Mouse (Mus musculus) CH12.LX (cell line): ENCODE measurements around the gene Zfp606. TPM values are rescaled to one million over a fixed set of nuclear protein-coding genes. Genes with fewer than 3 reads are reported as not detected.
A peak's percentile ranks its signal among the peaks of the same experiment; 100 is the strongest.

Experiments
- DNase-seq: peaks from one replicate; pipeline ENCODE4 v3.0.0-alpha.2; 2013; ENCODE audit errors: extremely low read depth
- H3K27ac ChIP-seq: 2 replicates; pipeline ENCODE4 v1.5.1; 2012; ENCODE audit warnings: low read depth, mild to moderate bottlenecking, control low read depth, moderate library complexity; ENCODE audit not compliant: insufficient read depth
- H3K27me3 ChIP-seq: replicated peaks from 2 replicates; pipeline ENCODE3; 2012; ENCODE audit warnings: inconsistent platforms
- H3K36me3 ChIP-seq, 2 experiments: replicated peaks in 1 of 2; 2 replicates each; pipeline versions ENCODE3 to v1.6.1; 2012; ENCODE audit warnings: inconsistent platforms in 1 of 2, low read length in 1 of 2, mild to moderate bottlenecking in 1 of 2, mixed read lengths in 1 of 2, moderate library complexity in 1 of 2; ENCODE audit not compliant: control insufficient read depth in 1 of 2, insufficient read depth in 1 of 2
- H3K4me1 ChIP-seq, 2 experiments: 2 replicates each; pipeline ENCODE4 v1.6.1; 2012; ENCODE audit warnings: inconsistent platforms in 1 of 2, moderate library complexity in 1 of 2; ENCODE audit not compliant: insufficient read depth in 2 of 2, control insufficient read depth in 1 of 2
- H3K4me2 ChIP-seq: 2 replicates; pipeline ENCODE4 v1.6.1; 2012; ENCODE audit warnings: low read depth, mild to moderate bottlenecking, control low read depth; ENCODE audit not compliant: poor library complexity, insufficient read depth, severe bottlenecking
- H3K4me3 ChIP-seq, 3 experiments: fragments of 150-350 bp in 1 of 3; sonication (generic) in 1 of 3; replicated peaks in 1 of 3; 2 replicates each; pipeline versions ENCODE3 to v1.5.1; 2011 to 2012; ENCODE audit warnings: low read depth in 2 of 3, low read length in 2 of 3, mild to moderate bottlenecking in 2 of 3, moderate library complexity in 2 of 3, control low read depth in 1 of 3, improper control_type of control experiment in 1 of 3, inconsistent platforms in 1 of 3, mixed read lengths in 1 of 3; ENCODE audit not compliant: poor library complexity in 1 of 3
- H3K79me2 ChIP-seq: replicated peaks from 2 replicates; pipeline ENCODE4 v1.6.1; 2012; ENCODE audit warnings: mild to moderate bottlenecking, moderate library complexity; ENCODE audit not compliant: control insufficient read depth, poor library complexity, insufficient read depth, severe bottlenecking; ENCODE audit errors: extremely low read depth
- H3K9ac ChIP-seq: 2 replicates; pipeline ENCODE4 v1.6.1; 2012; ENCODE audit warnings: low read depth, mild to moderate bottlenecking, control low read depth, moderate library complexity; ENCODE audit not compliant: insufficient read depth
- H3K9me3 ChIP-seq: replicated peaks from 2 replicates; pipeline ENCODE3; 2012; ENCODE audit warnings: low read length, inconsistent platforms, mixed read lengths
- CHD1 ChIP-seq: IDR thresholded peaks from 2 replicates; pipeline ENCODE4 v1.6.1; 2012; ENCODE audit warnings: low read depth, low read length, improper control_type of control experiment, inconsistent platforms
- E2F4 ChIP-seq: IDR thresholded peaks from 2 replicates; pipeline ENCODE4 v1.6.1; 2011; ENCODE audit warnings: low read depth, low read length, improper control_type of control experiment; ENCODE audit not compliant: insufficient replicate concordance
- ETS1 ChIP-seq: conservative IDR thresholded peaks from 2 replicates; pipeline ENCODE4 v1.6.1; 2012; ENCODE audit warnings: low read depth, mild to moderate bottlenecking, inconsistent platforms, low read length, improper control_type of control experiment, moderate library complexity
- GABPA ChIP-seq: IDR thresholded peaks from 2 replicates; pipeline ENCODE4 v1.6.1; 2012; ENCODE audit warnings: low read depth, low read length, improper control_type of control experiment, inconsistent platforms; ENCODE audit not compliant: insufficient replicate concordance
- HCFC1 ChIP-seq: IDR thresholded peaks from 2 replicates; pipeline ENCODE4 v1.6.1; 2012; ENCODE audit warnings: low read depth, mild to moderate bottlenecking, inconsistent platforms, low read length, improper control_type of control experiment
- JUND ChIP-seq: conservative IDR thresholded peaks from 2 replicates; pipeline ENCODE4 v1.6.1; 2011; ENCODE audit warnings: low read depth, low read length, improper control_type of control experiment
- KAT2A ChIP-seq: IDR thresholded peaks from 2 replicates; pipeline ENCODE4 v1.6.1; 2012; ENCODE audit warnings: low read length, improper control_type of control experiment, inconsistent platforms; ENCODE audit not compliant: insufficient replicate concordance
- MAX ChIP-seq: IDR thresholded peaks from 2 replicates; pipeline ENCODE4 v1.6.1; 2011; ENCODE audit warnings: low read length, improper control_type of control experiment
- MAZ ChIP-seq: IDR thresholded peaks from 2 replicates; pipeline ENCODE4 v1.6.1; 2012; ENCODE audit warnings: low read depth, mild to moderate bottlenecking, inconsistent platforms, low read length, improper control_type of control experiment, moderate library complexity
- MEF2A ChIP-seq: IDR thresholded peaks from 2 replicates; pipeline ENCODE4 v1.6.1; 2014; ENCODE audit warnings: low read depth, mild to moderate bottlenecking, inconsistent platforms, low read length, improper control_type of control experiment, borderline replicate concordance
- MYC ChIP-seq: IDR thresholded peaks from 2 replicates; pipeline ENCODE4 v1.6.1; 2011; ENCODE audit warnings: low read depth, mild to moderate bottlenecking, improper control_type of control experiment, low read length
- PAX5 ChIP-seq: IDR thresholded peaks from 2 replicates; pipeline ENCODE4 v1.6.1; 2012; ENCODE audit warnings: low read length, inconsistent platforms, mixed read lengths
- POLR2AphosphoS2 ChIP-seq: IDR thresholded peaks from 2 replicates; pipeline ENCODE4 v1.6.1; 2011; ENCODE audit warnings: low read depth, low read length, improper control_type of control experiment
- TBP ChIP-seq: conservative IDR thresholded peaks from 2 replicates; pipeline ENCODE4 v1.6.1; 2011; ENCODE audit warnings: low read depth, low read length, improper control_type of control experiment
- UBTF ChIP-seq: IDR thresholded peaks from 2 replicates; pipeline ENCODE4 v1.6.1; 2012; ENCODE audit warnings: low read depth, mild to moderate bottlenecking, inconsistent platforms, low read length, improper control_type of control experiment, moderate library complexity
- USF1 ChIP-seq: IDR thresholded peaks from 2 replicates; pipeline ENCODE4 v1.6.1; 2014; ENCODE audit warnings: low read depth, mild to moderate bottlenecking, inconsistent platforms, low read length, improper control_type of control experiment
- ZC3H11A ChIP-seq: IDR thresholded peaks from 2 replicates; pipeline ENCODE4 v1.6.1; 2012; ENCODE audit warnings: low read depth, mild to moderate bottlenecking, inconsistent platforms, low read length, improper control_type of control experiment
- ZNF384 ChIP-seq: IDR thresholded peaks from 2 replicates; pipeline ENCODE4 v1.6.1; 2012; ENCODE audit warnings: low read depth, low read length, improper control_type of control experiment, inconsistent platforms
- dilution Hi-C: fragments of 300-500 bp; cut with MboI; formaldehyde crosslinking; loops from 2 replicates; pipeline ENCODE4 v1.14.3; 2020; ENCODE audit warnings: low sequenced_read_pairs; ENCODE audit not compliant: extremely low pct_unique_long_range_greater_than_20kb, extremely low pct_ligation_motif_present
- in situ Hi-C: fragments of 300-500 bp; cut with MboI; formaldehyde crosslinking; loops from 3 replicates; pipeline ENCODE4 v1.14.3; 2019; ENCODE audit warnings: low sequenced_read_pairs, low pct_ligation_motif_present, low pct_unique_long_range_greater_than_20kb, mixed read lengths
- polyA plus RNA-seq: library from polyadenylated mRNA; unstranded; fragments of >175 nt; gene quantifications from 2 replicates; pipeline ENCODE4 v1.2.1, GENCODE M21; 2012; ENCODE audit warnings: low read depth; ENCODE audit not compliant: insufficient read length
- total RNA-seq, 2 experiments: library from RNA; depleted of rRNA; stranded (reverse); fragments of 300-350 nt in 1 of 2; fragments of >200 nt in 1 of 2; gene quantifications; 2 replicates each; pipeline ENCODE4 v1.2.3; 2012 to 2014

Gene Zfp606
- total and polyA plus RNA-seq, 3 experiments = 2.1 to 5.8 (median 5.4) TPM

DNA sequence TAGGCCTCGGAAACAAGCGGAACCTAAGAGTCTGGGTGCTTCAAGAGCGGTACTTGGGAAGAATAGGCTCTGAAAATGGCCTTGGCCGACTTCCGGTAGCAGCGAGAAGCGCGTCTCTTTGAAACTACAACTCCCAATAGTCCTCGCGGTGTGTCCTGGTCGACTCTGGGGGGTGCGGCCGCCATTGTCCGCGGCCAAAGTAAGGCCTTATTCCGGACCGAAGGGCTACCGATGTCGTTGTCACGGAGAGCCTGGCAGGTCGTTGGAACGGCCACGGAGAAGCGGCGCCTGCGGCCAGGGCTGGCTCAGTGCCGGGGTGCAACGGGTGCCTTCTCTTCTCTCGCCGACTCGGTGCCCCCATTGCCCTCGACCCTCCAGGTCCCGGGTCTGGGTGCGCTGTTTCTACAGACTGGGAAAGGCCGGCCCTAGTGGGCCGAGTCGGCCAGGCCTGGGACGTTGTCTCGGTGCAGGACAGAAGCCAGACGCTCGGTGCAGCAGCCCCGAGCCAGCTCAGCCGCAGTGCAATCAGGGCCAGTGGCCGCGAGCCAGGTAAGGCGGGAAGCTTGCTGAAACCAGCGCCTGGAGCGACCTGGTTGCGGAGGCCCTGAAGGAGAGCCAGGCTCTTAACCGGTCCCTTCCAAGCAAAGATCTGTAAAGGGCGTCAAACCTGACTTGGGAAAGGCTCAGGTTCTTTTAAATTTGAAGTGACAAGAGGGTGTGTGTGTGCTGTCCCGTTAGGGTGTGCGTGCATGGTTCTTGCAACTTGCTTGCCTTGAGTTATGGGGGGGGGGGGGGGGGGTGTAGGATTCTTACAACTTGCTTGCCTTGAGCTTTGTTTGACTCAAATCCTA is at the start of gene Zfp606 (continued):
- TF ChIP-seq ETS1 = no peak

DNA sequence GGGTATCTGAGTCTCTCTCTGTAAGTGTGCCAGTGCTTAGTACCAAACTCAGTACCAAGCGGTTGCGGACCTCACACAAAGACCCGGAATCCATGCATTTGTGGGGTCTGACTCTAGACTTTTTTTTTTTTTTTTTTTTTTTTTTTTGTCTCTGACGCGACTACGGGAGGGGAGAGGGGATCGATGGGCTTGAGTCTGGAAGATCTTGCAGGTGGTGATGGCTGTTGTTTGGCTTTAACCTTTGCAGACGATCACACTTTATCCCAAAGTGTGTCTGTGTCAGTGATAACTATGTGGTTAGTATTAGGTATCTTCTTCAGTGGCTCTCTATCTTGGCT is 885 bp downstream of the Zfp606 start:
- no peaks in the 10 kb centered on the region for H3K9me3 ChIP-seq
- no peak overlapping the region for H3K27ac ChIP-seq
- H3K4me1 ChIP-seq = no peaks in the 10 kb centered on the region; a peak in 2 of 4 replicates
- peaks cover 11% of the 10 kb centered on the region for H3K79me2 ChIP-seq
- dilution Hi-C loops (no loop called here), in situ Hi-C loops (loop anchor here (25.0 kb wide), 1 partner anchor 533 kb away; the partner anchor contains the start of gene Zbtb45)
- no peaks in the 10 kb centered on the region for H3K27me3 ChIP-seq
- DNase-seq = no peak
- peak overlapping the region; percentile 92 for H3K9ac ChIP-seq
- TF ChIP-seq TBP (no peak), CHD1 (peak; percentile 22; the same call in 1 of the 2 replicates), PAX5 (no peak), UBTF (no peak), E2F4 (no peak), USF1 (no peak), KAT2A (no peak), ZNF384 (peak; percentile 87), GABPA (no peak), MEF2A (no peak), MYC (no peak), ZC3H11A (no peak), POLR2AphosphoS2 (no peak), MAX (no peak)
- H3K4me3 ChIP-seq = peak overlapping the region; percentile 84 to 96 (median 85)
- peak overlapping the region; percentile 96 for H3K4me2 ChIP-seq
- H3K36me3 ChIP-seq = peaks cover 24 to 28% of the 10 kb centered on the region in 2 experiments

DNA sequence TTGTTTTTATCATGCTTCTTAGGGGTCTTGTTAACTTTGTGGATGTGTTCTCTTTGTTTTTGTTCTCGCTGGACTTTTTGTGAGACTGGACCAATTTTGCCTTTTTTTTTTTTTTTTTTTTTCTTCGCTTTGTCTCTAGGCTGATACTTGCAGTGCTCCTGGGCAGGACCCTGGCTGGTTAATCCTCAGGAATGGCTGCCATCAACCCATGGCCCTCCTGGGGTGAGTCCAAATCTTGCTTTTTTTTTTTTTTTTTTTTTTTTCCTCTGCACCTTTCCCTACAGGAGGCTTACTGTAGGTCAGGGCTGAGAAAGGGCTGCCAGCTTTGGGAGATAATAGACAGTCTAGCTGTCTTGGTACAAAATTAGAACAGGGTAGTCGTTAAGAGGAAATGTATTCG is 1.4 kb downstream of the Zfp606 start:
- no peak for TF ChIP-seq KAT2A
- no peak for TF ChIP-seq MAX
- TF ChIP-seq TBP = no peak
- no peak for TF ChIP-seq JUND
- TF ChIP-seq UBTF = no peak
- TF ChIP-seq HCFC1 = no peak
- no peak for TF ChIP-seq MAZ
- dilution Hi-C loops = no loop called here
- peak overlapping the region in 2 of 3 experiments; percentile 84 to 85 for H3K4me3 ChIP-seq

More for the DNA sequence above, 1.4 kb downstream of the Zfp606 start:
- Histone ChIP-seq H3K9me3 (no peaks in the 10 kb centered on the region), H3K36me3 (peaks cover 25 to 34% of the 10 kb centered on the region in 2 experiments), H3K79me2 (peaks cover 11% of the 10 kb centered on the region), H3K4me1 (no peaks in the 10 kb centered on the region; a peak in 2 of 4 replicates), H3K27me3 (no peaks in the 10 kb centered on the region), H3K9ac (peak overlapping the region; percentile 92; the same call in 1 of the 2 replicates), H3K4me2 (peak overlapping the region; percentile 96), H3K27ac (no peak overlapping the region)
- in situ Hi-C loops = loop anchor here (25.0 kb wide), 1 partner anchor 533 kb away; the partner anchor contains the start of gene Zbtb45
- DNase-seq = no peak
